ENCODE assay signal across 11 mouse cellular contexts in genomic region chr11:76893570-76893969, GRCm38 (mm10). TPM values are rescaled to one million over a fixed set of nuclear protein-coding genes. Genes with fewer than 3 reads are reported as not detected.
DNase-seq lines count a peak whose midpoint lies in the region.
"Had no signal": no experiment of that assay in that cellular context is flagged by ENCODE, and none has a peak within 500 bp of the region (broad histone marks: within the 10 kb centered on the region; RNA-seq: fewer than 3 reads in every experiment).

No protein-coding gene starts in this region.

- intact Hi-C loops in heart, postnatal 25 days (cut with DNase I): loop anchor here (5.0 kb wide), 1 partner anchor 216 kb away; the partner anchor contains the start of gene Trarg1

- peak; percentile 25 for DNase-seq in urinary bladder, postnatal 14 days (ENCODE audit: low spot score)
- DNase-seq in urinary bladder, adult 2 months (ENCODE audit: low spot score): no peak
- peak; percentile 40 for DNase-seq in heart, postnatal 25 days (ENCODE audit: low spot score)
- peak; percentile 15 for DNase-seq in liver
- peak; percentile 42 for DNase-seq in yolk sac, embryonic 10.5 days (ENCODE audit: low spot score)
- DNase-seq in thymus, postnatal 25 days: no peak
- DNase-seq in right cerebral cortex, adult 2 months (ENCODE audit: low spot score in 2 of 2): no peak
- DNase-seq in cerebellum, postnatal 25 days: no peak

RNA-seq across cellular contexts. Expression of gene Tmigd1, which starts 8.4 kb away (rescaled TPM):
- polyA plus RNA-seq in urinary bladder, adult 2 months (2012; rRNA removed): 0.74 and 0.93 TPM in 2 replicates
- under 1 TPM; 0.45 to 0.47 TPM for total RNA-seq in heart, postnatal 25 days (2021)
- polyA plus RNA-seq: embryonic facial prominence, embryonic 13.5 days; G1E; macrophage had no signal

RNA-seq across cellular contexts. Expression of gene Blmh, which starts 31.0 kb away (rescaled TPM):
- 25.8 and 34.6 TPM in 2 replicates for polyA plus RNA-seq in urinary bladder, adult 2 months (2012; rRNA removed)
- 10 to 100 TPM; 36.8 to 41.5 TPM for total RNA-seq in heart, postnatal 25 days (2021)

RNA-seq across cellular contexts. Expression of gene Cpd, which starts 46.8 kb away (rescaled TPM):
- 36.3 and 41.4 TPM in 2 replicates for polyA plus RNA-seq in urinary bladder, adult 2 months (2012; rRNA removed)
- 10 to 100 TPM; 36.7 to 43.9 TPM for total RNA-seq in heart, postnatal 25 days (2021)

Comparison
In these comparisons a context has a peak if more than half of its experiments do, and no peak if none do; other contexts are left out.
1. DNase-seq: peak in urinary bladder, postnatal 14 days (single experiment), heart, postnatal 25 days (single experiment), liver (single experiment) and yolk sac, embryonic 10.5 days (single experiment); none in urinary bladder, adult 2 months (single experiment), thymus, postnatal 25 days (single experiment), right cerebral cortex, adult 2 months (0 of 2) and cerebellum, postnatal 25 days (0 of 2).